Mouse (Mus musculus) limb, embryonic 15.5 days (tissue): ENCODE results near the gene Rela. TPM values are rescaled to one million over a fixed set of nuclear protein-coding genes. Genes with fewer than 3 reads are reported as not detected.
A peak's percentile ranks its signal among the peaks of the same experiment; 100 is the strongest.
"Not testable (repeated sequence)": the region's sequence is repeated elsewhere in the genome, so short reads cannot be mapped to it uniquely, and the experiment has no call there.

Source experiments
- ATAC-seq: fragments of 200-750 bp; cut with Nextera tagmentation; 2 replicates; pipeline ENCODE4 v1.8.0; 2017; ENCODE audit warnings: low read depth, moderate TSS enrichment; ENCODE audit not compliant: insufficient number of reproducible peaks, low FRiP score, low TSS enrichment
- H3K27ac ChIP-seq: fragments of 300-500 bp; sonication (generic); 2 replicates; pipeline ENCODE4 v1.5.1; 2015; ENCODE audit warnings: moderate library complexity, mild to moderate bottlenecking, inconsistent platforms
- H3K27me3 ChIP-seq: fragments of 300-500 bp; sonication (generic); 2 replicates; pipeline ENCODE4 v1.6.1; 2015; ENCODE audit warnings: inconsistent platforms
- H3K36me3 ChIP-seq: fragments of 300-500 bp; sonication (generic); 2 replicates; pipeline ENCODE4 v1.6.1; 2015; ENCODE audit warnings: inconsistent platforms
- H3K4me1 ChIP-seq: fragments of 300-500 bp; sonication (generic); 2 replicates; pipeline ENCODE4 v1.6.1; 2015; ENCODE audit warnings: inconsistent platforms
- H3K4me2 ChIP-seq: fragments of 300-500 bp; sonication (generic); 2 replicates; pipeline ENCODE4 v1.6.1; 2015; ENCODE audit warnings: mild to moderate bottlenecking, inconsistent platforms
- H3K4me3 ChIP-seq: fragments of 300-500 bp; sonication (generic); 2 replicates; pipeline ENCODE4 v1.5.1; 2015; ENCODE audit warnings: mild to moderate bottlenecking, inconsistent platforms
- H3K9ac ChIP-seq: fragments of 300-500 bp; sonication (generic); 2 replicates; pipeline ENCODE4 v1.6.1; 2015; ENCODE audit warnings: inconsistent platforms
- H3K9me3 ChIP-seq: fragments of 300-500 bp; sonication (generic); 2 replicates; pipeline ENCODE4 v1.6.1; 2016; ENCODE audit warnings: inconsistent platforms
- WGBS: fragments of 180-500 bp; shearing (Covaris S2); methylation state at CpG from one replicate; pipeline ENCODE4 v1.1.7; 2015; 5-methylcytosine and 5-hydroxymethylcytosine counted together
- polyA plus RNA-seq: library from polyadenylated mRNA; unstranded; fragments of >200 nt; fragmentation: Nextera tagmentation; extraction: Ambion mirVana; gene quantifications from 2 replicates; pipeline ENCODE4 v1.2.1, GENCODE M21; 2015

Rela gene
- polyA plus RNA-seq, 1 experiment from 2014 or later, result 57.3 TPM

GRCm38 (mm10) chr19:5685431-5685830 lies 48.1 kb downstream of the Rela start:
- peaks cover 61% of the 10 kb centered on the region for H3K36me3 ChIP-seq

GRCm38 (mm10) chr19:5685861-5686260 lies 48.6 kb downstream of the Rela start:
- Histone ChIP-seq H3K27me3 (no peaks in the 10 kb centered on the region), H3K27ac (no peak overlapping the region), H3K4me3 (no peak overlapping the region), H3K9me3 (no peaks in the 10 kb centered on the region), H3K36me3 (peaks cover 57% of the 10 kb centered on the region), H3K9ac (no peak overlapping the region), H3K4me2 (no peak overlapping the region), H3K4me1 (peaks cover 23% of the 10 kb centered on the region)
- 95% methylated on average over 11 of the region's 11 CpGs for WGBS
- ATAC-seq, result no peak

More at GRCm38 (mm10) chr19:5685431-5685830, 48.1 kb downstream of the Rela start:
- no peak overlapping the region for H3K9ac ChIP-seq
- no peak overlapping the region for H3K4me3 ChIP-seq
- H3K27ac ChIP-seq, result no peak overlapping the region
- H3K9me3 ChIP-seq, result no peaks in the 10 kb centered on the region
- no peak overlapping the region for H3K4me2 ChIP-seq
- peaks cover 19% of the 10 kb centered on the region for H3K4me1 ChIP-seq
- no peaks in the 10 kb centered on the region for H3K27me3 ChIP-seq
- no peak for ATAC-seq
- WGBS, result 94% methylated on average over 19 of the region's 19 CpGs

GRCm38 (mm10) chr19:5686437-5686836 lies 49.2 kb downstream of the Rela start:
- Histone ChIP-seq H3K4me1 (peaks cover 29% of the 10 kb centered on the region), H3K27me3 (no peaks in the 10 kb centered on the region), H3K4me3 (no peak overlapping the region), H3K9ac (no peak overlapping the region), H3K36me3 (peaks cover 52% of the 10 kb centered on the region), H3K4me2 (no peak overlapping the region), H3K27ac (no peak overlapping the region), H3K9me3 (no peaks in the 10 kb centered on the region)
- ATAC-seq, result no peak
- 90% methylated on average over 13 of the region's 13 CpGs for WGBS

- ATAC-seq, H3K27me3 ChIP-seq, H3K9me3 ChIP-seq, H3K27ac ChIP-seq: not testable (repeated sequence)
- H3K4me3 ChIP-seq, result peak overlapping the region; percentile 88; the same call in 1 of the 2 replicates
- 83% methylated on average over 12 of the region's 12 CpGs for WGBS
- 0 out of 2 replicates have a peak overlapping the region, but pooled peaks have one; percentile 100 for H3K4me2 ChIP-seq
- peaks cover 52% of the 10 kb centered on the region for H3K36me3 ChIP-seq
- H3K9ac ChIP-seq, result peak overlapping the region; percentile 85; the same call in 1 of the 2 replicates
- H3K4me1 ChIP-seq, result peaks cover 34% of the 10 kb centered on the region
Measured at GRCm38 (mm10) chr19:5686954-5687353, 49.7 kb downstream of the Rela start.

GRCm38 (mm10) chr19:5687738-5688137 lies 50.5 kb downstream of the Rela start:
- H3K4me1 ChIP-seq, result peaks cover 42% of the 10 kb centered on the region
- no peaks in the 10 kb centered on the region for H3K9me3 ChIP-seq
- H3K27ac ChIP-seq, result peak overlapping the region; percentile 97
- H3K27me3 ChIP-seq, result no peaks in the 10 kb centered on the region
- peak overlapping the region; percentile 100 for H3K4me2 ChIP-seq
- H3K36me3 ChIP-seq, result peaks cover 48% of the 10 kb centered on the region
- peak overlapping the region; percentile 85 for H3K9ac ChIP-seq
- no peak for ATAC-seq
- H3K4me3 ChIP-seq, result peak overlapping the region; percentile 88
- WGBS, result 18% methylated on average over 9 of the region's 9 CpGs

GRCm38 (mm10) chr19:5688200-5689087 lies 51.2 kb downstream of the Rela start, which contains the start of the genes Map3k11 and Pcnx3:
TSS of gene Map3k11 (plus strand) at chr19:5688742.
TSS of gene Pcnx3 (minus strand) at chr19:5688908.
- WGBS, result under 1% methylated on average over 69 of the region's 69 CpGs
- peak within 1 kb of the TSS; percentile 88 for H3K4me3 ChIP-seq
- H3K27me3 ChIP-seq, result no peaks in the 10 kb centered on the region
- H3K27ac ChIP-seq, result peak within 1 kb of the TSS; percentile 97
- peaks cover 49% of the 10 kb centered on the region for H3K4me1 ChIP-seq
- H3K36me3 ChIP-seq, result peaks cover 47% of the 10 kb centered on the region
- peak; percentile 92 for ATAC-seq
- H3K9me3 ChIP-seq, result no peaks in the 10 kb centered on the region
- peak within 1 kb of the TSS; percentile 85 for H3K9ac ChIP-seq
- peak within 1 kb of the TSS; percentile 100 for H3K4me2 ChIP-seq

- Histone ChIP-seq H3K9ac (peak overlapping the region; percentile 78), H3K36me3 (peaks cover 47% of the 10 kb centered on the region), H3K9me3 (no peaks in the 10 kb centered on the region), H3K4me3 (peak overlapping the region; percentile 88), H3K4me2 (peak overlapping the region; percentile 100), H3K4me1 (peaks cover 54% of the 10 kb centered on the region), H3K27ac (peak overlapping the region; percentile 97), H3K27me3 (no peaks in the 10 kb centered on the region)
- no peak for ATAC-seq
- under 1% methylated on average over 7 of the region's 7 CpGs for WGBS
Measured at GRCm38 (mm10) chr19:5689088-5689428, 51.8 kb downstream of the Rela start.

- Histone ChIP-seq H3K4me3 (peak overlapping the region; percentile 88), H3K4me2 (peak overlapping the region; percentile 100), H3K4me1 (peaks cover 54% of the 10 kb centered on the region), H3K27me3 (no peaks in the 10 kb centered on the region), H3K9me3 (no peaks in the 10 kb centered on the region), H3K9ac (peak overlapping the region; percentile 78), H3K27ac (peak overlapping the region; percentile 97), H3K36me3 (peaks cover 46% of the 10 kb centered on the region)
- 8% methylated on average over 42 of the region's 42 CpGs for WGBS
- peak; percentile 52 for ATAC-seq
Measured at GRCm38 (mm10) chr19:5689565-5690342, 52.5 kb downstream of the Rela start.

- H3K9ac ChIP-seq, result peak overlapping the region; percentile 78
- no peaks in the 10 kb centered on the region for H3K9me3 ChIP-seq
- H3K4me2 ChIP-seq, result peak overlapping the region; percentile 100
- H3K27ac ChIP-seq, result peak overlapping the region; percentile 97
- H3K36me3 ChIP-seq, result peaks cover 46% of the 10 kb centered on the region
- WGBS, result 55% methylated on average over 15 of the region's 15 CpGs
- peaks cover 53% of the 10 kb centered on the region for H3K4me1 ChIP-seq
- H3K27me3 ChIP-seq, result no peaks in the 10 kb centered on the region
- peak overlapping the region; percentile 88 for H3K4me3 ChIP-seq
- no peak for ATAC-seq
Measured at GRCm38 (mm10) chr19:5690343-5690735, 53.1 kb downstream of the Rela start.

- H3K36me3 ChIP-seq, result peaks cover 46% of the 10 kb centered on the region
- peak overlapping the region; percentile 31; the same call in 1 of the 2 replicates for H3K9ac ChIP-seq
- H3K4me2 ChIP-seq, result peak overlapping the region; percentile 100
- no peaks in the 10 kb centered on the region for H3K9me3 ChIP-seq
- H3K27ac ChIP-seq, result peak overlapping the region; percentile 54; the same call in 1 of the 2 replicates
- H3K27me3 ChIP-seq, result no peaks in the 10 kb centered on the region
- H3K4me3 ChIP-seq, result peak overlapping the region; percentile 88
- no peak for ATAC-seq
- 76% methylated on average over 5 of the region's 5 CpGs for WGBS
- H3K4me1 ChIP-seq, result peaks cover 59% of the 10 kb centered on the region
Measured at GRCm38 (mm10) chr19:5691601-5692000, 54.3 kb downstream of the Rela start.

GRCm38 (mm10) chr19:5692086-5692912 lies 55.0 kb downstream of the Rela start:
- H3K36me3 ChIP-seq, result peaks cover 53% of the 10 kb centered on the region
- H3K4me1 ChIP-seq, result peaks cover 55% of the 10 kb centered on the region
- peak overlapping the region; percentile 65; the same call in 1 of the 2 replicates for H3K27ac ChIP-seq
- peak overlapping the region; percentile 88 for H3K4me3 ChIP-seq
- ATAC-seq, result no peak
- no peaks in the 10 kb centered on the region for H3K9me3 ChIP-seq
- H3K27me3 ChIP-seq, result no peaks in the 10 kb centered on the region
- peak overlapping the region; percentile 31 for H3K9ac ChIP-seq
- peak overlapping the region; percentile 100 for H3K4me2 ChIP-seq
- WGBS, result 57% methylated on average over 10 of the region's 10 CpGs
